Mouse (Mus musculus) gastrocnemius, postnatal 10 days (tissue): Measurements from ENCODE around the gene Rffl. TPM values are rescaled to one million over a fixed set of nuclear protein-coding genes. Genes with fewer than 3 reads are reported as not detected.

Experiments used
- DNase-seq: peaks from one replicate; pipeline ENCODE4 v3.0.0; 2021; ENCODE audit warnings: mixed read lengths
- long read RNA-seq, 2 experiments: library from polyadenylated mRNA; stranded (forward); transcript quantifications; one replicate each; pipeline ENCODE4 v2.0.0; 2021
- total RNA-seq, 2 experiments: library from RNA; stranded (reverse); gene quantifications; 2 replicates each; pipeline ENCODE4 v1.2.3; 2021

Rffl gene
- total RNA-seq, result 1 to 10 TPM; 5.5 to 7.6 TPM
- long read RNA-seq, experiment 1, partial matches to known transcripts, result 1 of 22 reads
- long read RNA-seq, experiment 1, other reads (novel, unspliced or antisense), result 17 of 22 reads
- long read RNA-seq, experiment 2, partial matches to known transcripts, result 0 of 10 reads
- long read RNA-seq, experiment 2, other reads (novel, unspliced or antisense), result 8 of 10 reads

GRCm38 (mm10) chr11:82871031-82871446 lies at the start of gene Rffl:
Gene Rffl (minus strand): TSS chr11:82871210.
- DNase-seq, result peak; percentile 99

GRCm38 (mm10) chr11:82920768-82921167 lies 49.8 kb upstream of the Rffl start:
- no peak for DNase-seq

DNA sequence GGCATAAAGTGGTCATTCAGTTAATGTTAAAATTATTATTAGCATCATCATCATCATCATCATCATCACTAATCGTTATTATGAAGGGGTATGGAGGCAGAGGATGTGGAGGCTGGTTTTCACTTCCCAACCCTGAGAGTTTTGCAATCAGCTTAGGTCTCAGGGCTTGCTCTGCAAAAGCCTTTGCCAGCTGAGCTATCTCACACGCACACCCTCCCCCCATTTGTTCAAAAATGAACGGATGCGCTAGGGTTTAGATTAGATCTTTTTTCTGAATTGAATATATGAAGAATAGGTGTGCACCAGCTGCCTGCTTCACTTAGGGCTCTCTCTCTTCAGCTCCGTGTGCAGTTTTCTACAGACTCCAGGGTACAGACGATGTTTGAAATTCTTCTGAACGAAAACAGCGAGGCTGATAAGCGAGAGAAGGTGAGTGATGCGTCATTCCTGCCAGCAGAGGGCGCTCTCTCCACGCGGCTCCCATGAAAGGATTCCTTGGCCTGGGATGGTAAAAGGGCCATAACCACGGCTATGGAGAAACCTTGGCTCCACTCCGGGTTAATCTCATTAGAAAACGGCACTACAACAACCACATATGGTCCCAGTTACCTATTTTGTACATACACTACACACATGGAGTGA lies 43.8 kb upstream of the Rffl start:
- DNase-seq, result peak; percentile 78

GRCm38 (mm10) chr11:82910679-82911389 lies 39.8 kb upstream of the Rffl start:
- peak; percentile 53 for DNase-seq

DNA sequence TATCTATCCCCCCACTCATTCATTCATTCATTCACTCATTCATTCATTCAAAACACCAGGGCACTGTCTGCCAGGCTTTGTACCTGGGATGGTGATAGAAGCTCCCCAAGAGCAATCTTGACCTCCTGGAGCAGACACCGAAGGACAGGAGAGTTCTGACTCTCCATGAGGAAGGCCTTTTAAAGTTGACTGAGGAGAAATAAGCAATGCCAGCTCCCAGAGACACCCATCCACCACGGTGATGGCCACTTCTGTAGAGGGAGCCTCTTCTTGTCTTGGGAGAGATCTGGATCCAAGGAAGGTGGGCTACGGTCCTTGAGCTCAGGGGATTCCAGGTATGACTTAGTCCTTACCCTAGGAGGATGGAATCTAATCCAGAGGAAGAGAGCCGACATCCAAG lies 39.2 kb upstream of the Rffl start, which contains the start of gene Unc45b:
Unc45b (plus strand) TSS at position 301 of the 400 bp plus-strand sequence.
- DNase-seq, result no peak

GRCm38 (mm10) chr11:82908608-82908989 lies 37.6 kb upstream of the Rffl start:
- DNase-seq, result no peak

DNA sequence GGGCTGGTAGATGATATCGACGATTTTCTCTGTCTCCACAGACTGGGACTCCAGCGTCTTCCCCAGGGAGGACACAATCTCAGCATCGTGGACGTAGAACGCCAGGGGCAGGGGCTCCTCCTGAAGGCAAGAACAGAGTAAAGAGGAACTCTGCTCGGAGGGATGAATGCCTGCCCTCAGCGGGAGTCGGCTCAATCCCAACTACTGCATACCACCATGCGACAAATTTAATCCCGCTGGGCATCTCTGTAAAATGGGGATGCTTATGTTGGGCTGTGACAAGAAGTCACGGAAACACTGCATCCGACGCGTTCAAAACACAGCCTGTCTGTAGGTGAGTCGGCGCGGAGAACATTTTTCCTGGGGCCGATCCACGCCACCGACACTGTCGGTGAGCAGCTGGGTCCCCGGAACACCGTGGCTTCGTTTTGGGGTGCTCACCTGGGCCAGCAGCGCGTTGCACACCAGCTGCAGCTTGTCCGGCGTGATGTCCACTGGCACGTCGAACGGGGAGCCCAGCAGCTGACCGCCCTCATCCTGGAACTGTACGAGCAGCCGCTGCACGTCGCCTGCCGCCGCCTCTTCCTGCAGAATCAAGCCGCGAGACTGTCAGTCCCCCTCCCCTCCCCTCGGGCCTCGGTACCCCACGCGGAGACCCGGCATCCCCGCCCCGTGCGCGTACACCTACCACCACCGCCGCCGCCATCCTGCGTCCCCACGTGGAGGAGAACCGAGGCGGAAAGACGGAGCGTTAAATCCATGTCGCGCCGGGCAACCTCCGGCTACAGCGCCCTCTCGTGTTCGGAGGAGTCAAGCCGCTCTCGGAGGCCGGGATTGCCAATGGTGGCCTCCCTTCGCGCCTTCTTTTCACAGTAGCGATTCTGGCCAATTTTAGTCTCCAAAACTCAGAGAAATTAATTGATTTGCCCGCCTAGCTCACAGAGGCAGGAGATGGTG lies 36.9 kb upstream of the Rffl start, which contains the start of gene Nle1:
Nle1 (minus strand) TSS at position 761 of the 957 bp plus-strand sequence.
- DNase-seq, result peak; percentile 96

DNA sequence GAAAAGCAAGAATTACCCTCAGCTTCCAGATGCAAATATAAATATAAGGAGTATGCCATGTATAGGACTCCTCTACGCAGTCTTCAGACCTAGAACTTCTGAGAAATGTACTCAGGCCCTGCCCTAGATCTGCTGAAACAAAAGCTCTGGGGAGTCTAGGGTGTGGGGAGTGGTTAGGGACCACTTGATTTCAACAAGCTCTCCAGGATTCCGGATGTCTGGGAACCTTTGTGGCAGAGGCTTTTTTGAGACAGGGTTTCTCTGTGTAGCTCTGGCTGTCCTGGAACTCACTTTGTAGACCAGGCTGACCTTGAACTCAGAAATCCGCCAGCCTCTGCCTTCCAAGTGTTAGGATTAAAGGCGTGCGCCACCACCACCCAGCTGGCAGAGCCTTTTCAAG lies 34.8 kb upstream of the Rffl start:
- DNase-seq, result no peak

DNA sequence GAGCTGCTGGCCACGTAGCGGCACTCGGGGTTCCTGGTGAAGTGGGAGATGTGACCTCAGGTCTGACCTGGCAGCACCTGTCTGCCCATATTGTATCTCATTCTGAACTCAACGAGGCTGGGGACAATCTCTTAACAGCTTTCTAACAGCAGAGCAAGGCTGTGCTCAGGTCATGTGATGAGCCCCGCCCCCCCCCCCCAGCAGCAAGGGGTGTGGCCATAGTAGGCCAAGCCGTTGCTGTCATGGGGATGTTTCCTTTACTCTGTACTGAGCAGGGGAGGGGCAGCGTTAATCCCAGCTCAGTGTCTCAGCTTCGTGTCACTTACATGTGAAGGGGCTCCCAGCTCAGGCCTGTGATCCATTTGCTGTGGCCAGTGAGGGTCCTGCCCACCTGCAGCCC lies 33.9 kb upstream of the Rffl start:
- no peak for DNase-seq

- no peak for DNase-seq
Observed at GRCm38 (mm10) chr11:82901606-82902310, 30.7 kb upstream of the Rffl start.

DNA sequence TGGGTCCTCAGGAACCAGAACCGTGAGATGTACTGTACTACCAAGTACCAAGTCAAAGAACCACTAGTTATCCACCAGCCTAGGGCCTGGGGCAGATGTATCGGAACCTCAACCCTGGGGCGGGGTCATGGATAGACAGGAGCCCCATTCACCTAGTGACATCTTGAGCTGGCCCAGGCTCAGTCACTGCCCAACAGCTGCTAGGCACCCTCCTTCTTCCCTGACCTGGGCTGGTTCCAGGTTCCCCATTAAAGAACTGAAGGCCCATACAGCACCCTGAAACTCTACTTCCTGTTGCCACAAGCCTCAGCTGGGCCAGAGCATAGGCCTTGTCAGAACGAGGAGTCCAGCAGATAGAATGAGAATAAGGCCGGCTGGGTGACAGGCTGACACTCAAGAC lies 28.7 kb upstream of the Rffl start:
- DNase-seq, result no peak

- DNase-seq, result no peak
Observed at GRCm38 (mm10) chr11:82897478-82897877, 26.5 kb upstream of the Rffl start.

GRCm38 (mm10) chr11:82891936-82892335 lies 20.9 kb upstream of the Rffl start, which contains the start of gene Fndc8:
Gene Fndc8 (plus strand): TSS chr11:82892124.
- no peak for DNase-seq

GRCm38 (mm10) chr11:82890342-82890762 lies 19.3 kb upstream of the Rffl start, which contains the start of gene Rad51d:
Gene Rad51d (minus strand): TSS chr11:82890614.
- DNase-seq, result peak; percentile 95

GRCm38 (mm10) chr11:82889524-82890341 lies 18.7 kb upstream of the Rffl start:
- DNase-seq, result no peak

DNA sequence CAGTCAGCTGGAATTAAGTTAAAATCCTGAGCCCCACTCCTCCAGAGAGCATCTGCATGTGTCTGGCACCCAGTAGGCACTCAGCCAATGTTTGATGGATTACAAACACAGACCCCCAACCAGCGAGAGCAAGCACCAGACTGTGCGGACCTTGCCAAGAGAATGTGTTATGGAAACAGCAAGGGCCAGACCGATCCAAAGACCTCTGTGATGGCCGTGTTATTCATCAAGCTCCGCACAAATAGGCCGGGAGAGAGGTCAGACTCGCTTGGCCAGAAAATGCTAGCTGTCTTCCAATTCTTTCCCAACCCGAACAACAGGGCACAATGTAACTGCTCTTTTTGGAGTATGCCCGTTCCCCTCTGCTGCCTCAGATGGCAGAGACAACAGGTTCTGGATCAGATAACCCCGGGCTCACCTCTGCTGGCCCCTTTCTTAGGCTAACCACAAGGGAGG lies 17.5 kb upstream of the Rffl start:
- DNase-seq, result no peak

- DNase-seq, result no peak
Observed at GRCm38 (mm10) chr11:82886559-82886958, 15.5 kb upstream of the Rffl start.

GRCm38 (mm10) chr11:82883180-82883579 lies 12.2 kb upstream of the Rffl start:
- no peak for DNase-seq

GRCm38 (mm10) chr11:82877726-82878344 lies 6.8 kb upstream of the Rffl start:
- no peak for DNase-seq

- no peak for DNase-seq
Observed at GRCm38 (mm10) chr11:82875631-82876030, 4.6 kb upstream of the Rffl start.
